Mouse (Mus musculus): ENCODE data around the gene Tmem59. TPM values are rescaled to one million over a fixed set of nuclear protein-coding genes. Genes with fewer than 3 reads are reported as not detected.

The Tmem59 gene
- total RNA-seq, 2 experiments from 2014 or later, result 217 to 233 TPM

- Histone ChIP-seq H3K4me3 (no peak overlapping the region), H3K27ac (no peak overlapping the region)
- intact Hi-C loops (cut with DNase I), result no loop called here
- DNase-seq (ENCODE audit: extremely low spot score in 1 of 2, low spot score in 2 of 2), result no peak
- TF ChIP-seq CTCF (IDR thresholded peaks at IDR 0.05), result no peak
Measured at GRCm38 (mm10) chr4:107246040-107246439, 67.8 kb downstream of the Tmem59 start.

GRCm38 (mm10) chr4:107247110-107247509 is 68.9 kb downstream of the Tmem59 start:
- intact Hi-C loops (cut with DNase I), result no loop called here
- no peak for DNase-seq (ENCODE audit: extremely low spot score in 1 of 2, low spot score in 2 of 2)
- Histone ChIP-seq H3K4me3 (no peak overlapping the region), H3K27ac (no peak overlapping the region)
- no peak for TF ChIP-seq CTCF (IDR thresholded peaks at IDR 0.05)

- no peak overlapping the region for H3K27ac ChIP-seq
Measured at GRCm38 (mm10) chr4:107248061-107248460, 69.9 kb downstream of the Tmem59 start.

GRCm38 (mm10) chr4:107249471-107249870 is 71.3 kb downstream of the Tmem59 start:
- peak in 1 of 2 experiments; percentile 23 for DNase-seq (ENCODE audit: extremely low spot score in 1 of 2, low spot score in 2 of 2)

More at GRCm38 (mm10) chr4:107248061-107248460, 69.9 kb downstream of the Tmem59 start:
- no peak for TF ChIP-seq CTCF (IDR thresholded peaks at IDR 0.05)
- no peak for DNase-seq (ENCODE audit: extremely low spot score in 1 of 2, low spot score in 2 of 2)
- H3K4me3 ChIP-seq, result no peak overlapping the region
- intact Hi-C loops (cut with DNase I), result no loop called here

GRCm38 (mm10) chr4:107250494-107250893 is 72.3 kb downstream of the Tmem59 start:
- intact Hi-C loops (cut with DNase I), result loop anchor here (1.0 to 5.0 kb wide), 3 partner anchors 68 to 402 kb away; no protein-coding TSS in a partner anchor
- no peak overlapping the region for H3K4me3 ChIP-seq
- no peak overlapping the region for H3K27ac ChIP-seq
- peak in 1 of 2 experiments; percentile 26 for DNase-seq (ENCODE audit: extremely low spot score in 1 of 2, low spot score in 2 of 2)
- TF ChIP-seq CTCF (IDR thresholded peaks at IDR 0.05), result peak; percentile 71

More at GRCm38 (mm10) chr4:107249471-107249870, 71.3 kb downstream of the Tmem59 start:
- no peak overlapping the region for H3K4me3 ChIP-seq
- no peak overlapping the region for H3K27ac ChIP-seq
- intact Hi-C loops (cut with DNase I), result no loop called here
- no peak for TF ChIP-seq CTCF (IDR thresholded peaks at IDR 0.05)

Other genes with a start within 250 kb of the Tmem59 start
- gene Mrpl37, start 111.5 kb upstream of the Tmem59 start, total RNA-seq (2021), result 10 to 100 TPM; 56.3 to 64.9 TPM
- gene Cyb5rl, start 111.4 kb upstream of the Tmem59 start, total RNA-seq (2021), result 1 to 10 TPM; 7.4 to 8.8 TPM
- not detected for gene Cdcp2, start 81.5 kb upstream of the Tmem59 start, total RNA-seq (2021)
- 10 to 100 TPM; 13.9 to 16.1 TPM for gene Tceanc2, start 717 bp downstream of the Tmem59 start, total RNA-seq (2021)
- gene Ldlrad1, start 30.8 kb downstream of the Tmem59 start, total RNA-seq (2021), result not detected
- 10 to 100 TPM; 29.8 to 33.4 TPM for gene Lrrc42, start 75.1 kb downstream of the Tmem59 start, total RNA-seq (2021)
- 10 to 100 TPM; 13.9 to 17.7 TPM for gene Hspb11, start 75.2 kb downstream of the Tmem59 start, total RNA-seq (2021)
- gene Dio1, start 128.8 kb downstream of the Tmem59 start, total RNA-seq (2021), result not detected
- 10 to 100 TPM; 40.3 to 44.4 TPM for gene Yipf1, start 136.0 kb downstream of the Tmem59 start, total RNA-seq (2021)
- 1 to 10 TPM; 9.6 to 10.0 TPM for gene Ndc1, start 189.4 kb downstream of the Tmem59 start, total RNA-seq (2021)

Measured in left cerebral cortex, adult 2 months (tissue).